Mouse (Mus musculus): Measurements from ENCODE around the gene Prc1. TPM values are rescaled to one million over a fixed set of nuclear protein-coding genes. Genes with fewer than 3 reads are reported as not detected.

The Prc1 gene
- polyA plus RNA-seq, 2 experiments, result 76.5 to 131 TPM

DNA sequence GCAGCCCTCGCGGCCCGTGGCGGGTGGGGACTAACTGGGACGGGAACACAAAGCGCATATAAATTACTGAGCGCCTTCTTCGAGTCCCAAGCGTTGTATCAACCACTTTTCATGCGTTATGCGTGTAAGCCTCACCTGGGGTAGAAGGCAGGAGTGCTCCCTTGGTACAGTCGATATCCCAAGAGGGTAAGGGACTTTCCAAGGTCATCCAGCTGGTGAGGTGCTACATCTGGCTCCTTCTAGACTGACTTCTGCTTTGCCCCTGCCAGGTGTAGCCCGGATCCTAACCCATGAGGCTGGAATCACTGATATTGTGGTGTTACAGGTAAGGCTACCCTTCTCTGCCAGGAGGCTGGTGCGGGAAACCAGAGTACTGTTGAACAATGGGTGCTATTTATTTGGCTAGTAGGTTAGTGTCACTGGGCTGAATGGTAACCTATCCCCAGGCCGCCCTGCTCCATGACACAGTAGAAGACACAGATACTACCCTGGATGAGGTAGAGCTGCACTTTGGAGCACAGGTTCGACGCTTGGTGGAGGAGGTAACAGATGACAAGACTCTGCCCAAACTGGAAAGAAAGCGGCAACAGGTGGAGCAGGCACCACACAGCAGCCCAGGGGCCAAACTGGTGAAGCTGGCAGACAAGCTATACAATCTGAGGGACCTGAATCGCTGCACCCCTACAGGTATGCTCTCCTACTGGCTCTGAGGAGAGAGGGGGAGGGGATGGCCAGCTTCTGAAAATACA is 49.2 kb downstream of the Prc1 start:
- WGBS (ENCODE audit: insufficient replicate concordance), result 24% methylated on average over 19 of the region's 19 CpGs
- Histone ChIP-seq H3K4me1 (replicated peaks; ENCODE audit: control insufficient read depth in 2 of 2, insufficient read depth in 2 of 2, low read length in 1 of 2) (peaks cover 6 to 39% of the 10 kb centered on the region in 2 experiments; a peak in 3 of 4 replicates), H3K9ac (replicated peaks) (peak overlapping the region; percentile 83), H3K36me3 (replicated peaks; ENCODE audit: control insufficient read depth, insufficient read depth, low read depth) (no peaks in the 10 kb centered on the region), H3K9me3 (ENCODE audit: control insufficient read depth, low read length) (no peaks in the 10 kb centered on the region), H3K4me3 (ENCODE audit: insufficient read depth in 1 of 2, low read depth in 2 of 2, low read length in 2 of 2) (peak overlapping the region; percentile 62 to 69), H3K27ac (no peak overlapping the region; the same call in 1 of the 2 replicates), H3K27me3 (ENCODE audit: control insufficient read depth, insufficient read depth, low read length) (no peaks in the 10 kb centered on the region), H3K4me2 (ENCODE audit: low read depth) (peak overlapping the region; percentile 83)
- ATAC-seq (ENCODE audit: insufficient read depth) (no peak), DNase-seq (ENCODE audit: low read depth in 3 of 3, low spot score in 3 of 3) (no peak)
- no peak for TF ChIP-seq CTCF (IDR thresholded peaks at IDR 0.05; ENCODE audit: low read depth)
- TF ChIP-seq EP300 (IDR thresholded peaks at IDR 0.05; ENCODE audit: low read depth), result no peak

GRCm38 (mm10) chr7:80346173-80346572 is 51.9 kb downstream of the Prc1 start:
- H3K4me1 ChIP-seq (replicated peaks; ENCODE audit: control insufficient read depth in 2 of 2, insufficient read depth in 2 of 2, low read length in 1 of 2), result peaks cover 4 to 28% of the 10 kb centered on the region in 2 experiments; a peak in 3 of 4 replicates
- TF ChIP-seq CTCF (IDR thresholded peaks at IDR 0.05; ENCODE audit: low read depth), result no peak
- WGBS (ENCODE audit: insufficient replicate concordance), result 78% methylated on average over 9 of the region's 9 CpGs
- H3K9me3 ChIP-seq (ENCODE audit: control insufficient read depth, low read length), result no peaks in the 10 kb centered on the region
- no peak overlapping the region for H3K4me2 ChIP-seq (ENCODE audit: low read depth)
- H3K36me3 ChIP-seq (replicated peaks; ENCODE audit: control insufficient read depth, insufficient read depth, low read depth), result no peaks in the 10 kb centered on the region
- no peak for DNase-seq (ENCODE audit: low read depth in 3 of 3, low spot score in 3 of 3)
- H3K27ac ChIP-seq, result no peak overlapping the region
- H3K9ac ChIP-seq (replicated peaks), result no peak overlapping the region
- no peaks in the 10 kb centered on the region for H3K27me3 ChIP-seq (ENCODE audit: control insufficient read depth, insufficient read depth, low read length)
- no peak for ATAC-seq (ENCODE audit: insufficient read depth)
- no peak overlapping the region for H3K4me3 ChIP-seq (ENCODE audit: insufficient read depth in 1 of 2, low read depth in 2 of 2, low read length in 2 of 2)

DNA sequence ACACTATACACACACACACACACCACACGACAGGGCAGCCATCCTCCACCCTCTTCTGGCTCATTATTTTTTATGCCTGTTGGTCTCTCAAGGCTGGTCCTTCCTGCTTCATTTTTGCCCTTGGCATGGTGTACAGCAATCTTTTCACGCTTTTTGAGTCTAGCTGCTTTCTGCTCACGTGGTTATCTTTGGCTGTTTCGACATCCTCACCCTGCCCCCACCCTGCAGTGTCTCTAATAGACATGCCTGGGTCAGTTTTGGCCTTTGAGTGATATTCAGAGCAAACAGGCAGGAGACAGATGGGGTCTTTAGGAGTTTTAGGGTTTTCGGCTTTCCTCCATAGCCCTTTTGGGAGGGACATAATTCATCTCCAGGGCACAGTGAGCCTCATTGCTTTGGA is 52.6 kb downstream of the Prc1 start:
- Histone ChIP-seq H3K36me3 (replicated peaks; ENCODE audit: control insufficient read depth, insufficient read depth, low read depth) (no peaks in the 10 kb centered on the region), H3K4me3 (ENCODE audit: insufficient read depth in 1 of 2, low read depth in 2 of 2, low read length in 2 of 2) (no peak overlapping the region), H3K4me2 (ENCODE audit: low read depth) (no peak overlapping the region), H3K4me1 (replicated peaks; ENCODE audit: control insufficient read depth in 2 of 2, insufficient read depth in 2 of 2, low read length in 1 of 2) (peaks cover 4 to 27% of the 10 kb centered on the region in 2 experiments; a peak in 3 of 4 replicates), H3K27ac (no peak overlapping the region), H3K27me3 (ENCODE audit: control insufficient read depth, insufficient read depth, low read length) (no peaks in the 10 kb centered on the region), H3K9ac (replicated peaks) (no peak overlapping the region), H3K9me3 (ENCODE audit: control insufficient read depth, low read length) (no peaks in the 10 kb centered on the region)
- 45% methylated on average over 5 of the region's 5 CpGs for WGBS (ENCODE audit: insufficient replicate concordance)
- ATAC-seq (ENCODE audit: insufficient read depth) (no peak), DNase-seq (ENCODE audit: low read depth in 3 of 3, low spot score in 3 of 3) (no peak)
- TF ChIP-seq CTCF (IDR thresholded peaks at IDR 0.05; ENCODE audit: low read depth), result no peak
- no peak for TF ChIP-seq EP300 (IDR thresholded peaks at IDR 0.05; ENCODE audit: low read depth)

- H3K4me2 ChIP-seq (ENCODE audit: low read depth), result no peak overlapping the region
- no peak overlapping the region for H3K4me3 ChIP-seq (ENCODE audit: insufficient read depth in 1 of 2, low read depth in 2 of 2, low read length in 2 of 2)
- 63% methylated on average over 13 of the region's 13 CpGs for WGBS (ENCODE audit: insufficient replicate concordance)
- ATAC-seq (ENCODE audit: insufficient read depth), result no peak
- no peak for DNase-seq (ENCODE audit: low read depth in 3 of 3, low spot score in 3 of 3)
- H3K27ac ChIP-seq, result no peak overlapping the region
- H3K4me1 ChIP-seq (replicated peaks; ENCODE audit: control insufficient read depth in 2 of 2, insufficient read depth in 2 of 2, low read length in 1 of 2), result peaks cover 4 to 18% of the 10 kb centered on the region in 2 experiments; a peak in 3 of 4 replicates
- no peaks in the 10 kb centered on the region for H3K36me3 ChIP-seq (replicated peaks; ENCODE audit: control insufficient read depth, insufficient read depth, low read depth)
- H3K27me3 ChIP-seq (ENCODE audit: control insufficient read depth, insufficient read depth, low read length), result no peaks in the 10 kb centered on the region
- H3K9me3 ChIP-seq (ENCODE audit: control insufficient read depth, low read length), result no peaks in the 10 kb centered on the region
- H3K9ac ChIP-seq (replicated peaks), result no peak overlapping the region
- TF ChIP-seq EP300 (IDR thresholded peaks at IDR 0.05; ENCODE audit: low read depth), result no peak
- TF ChIP-seq CTCF (IDR thresholded peaks at IDR 0.05; ENCODE audit: low read depth), result no peak
Observed at GRCm38 (mm10) chr7:80347670-80348586, 53.7 kb downstream of the Prc1 start.

DNA sequence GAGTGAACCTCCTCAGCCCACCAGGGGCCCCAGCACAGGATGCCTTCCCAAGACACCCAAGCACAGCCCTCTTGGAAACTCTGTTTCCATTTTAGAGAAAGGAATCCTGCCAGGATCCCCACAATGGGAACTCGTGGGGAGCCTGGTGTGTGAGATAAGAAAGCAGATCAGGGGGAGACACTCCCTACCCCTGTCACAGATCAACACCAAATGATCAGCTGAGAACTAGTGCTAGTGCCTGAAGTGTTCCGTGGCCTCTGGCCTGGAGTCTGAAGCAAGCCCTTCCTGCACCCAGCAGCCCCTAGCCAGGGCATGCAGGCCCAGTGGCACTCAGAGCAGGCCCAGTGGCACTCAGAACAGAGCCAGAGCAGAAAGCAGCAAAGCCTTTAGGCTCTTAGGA is 56.6 kb downstream of the Prc1 start:
- H3K4me1 ChIP-seq (replicated peaks; ENCODE audit: control insufficient read depth in 2 of 2, insufficient read depth in 2 of 2, low read length in 1 of 2), result peaks cover 4 to 13% of the 10 kb centered on the region in 2 experiments; a peak in 3 of 4 replicates
- no peaks in the 10 kb centered on the region for H3K36me3 ChIP-seq (replicated peaks; ENCODE audit: control insufficient read depth, insufficient read depth, low read depth)
- no peaks in the 10 kb centered on the region for H3K27me3 ChIP-seq (ENCODE audit: control insufficient read depth, insufficient read depth, low read length)
- H3K27ac ChIP-seq, result no peak overlapping the region
- TF ChIP-seq CTCF (IDR thresholded peaks at IDR 0.05; ENCODE audit: low read depth), result no peak
- TF ChIP-seq EP300 (IDR thresholded peaks at IDR 0.05; ENCODE audit: low read depth), result no peak; the same call in 1 of the 2 replicates
- WGBS (ENCODE audit: insufficient replicate concordance), result 12% methylated on average over 2 of the region's 2 CpGs
- H3K4me2 ChIP-seq (ENCODE audit: low read depth), result no peak overlapping the region
- ATAC-seq (ENCODE audit: insufficient read depth) (peak; percentile 43; the same call in 1 of the 2 replicates), DNase-seq (ENCODE audit: low read depth in 3 of 3, low spot score in 3 of 3) (no peak)
- no peak overlapping the region; the same call in 1 of the 2 replicates for H3K9ac ChIP-seq (replicated peaks)
- H3K9me3 ChIP-seq (ENCODE audit: control insufficient read depth, low read length), result no peaks in the 10 kb centered on the region
- no peak overlapping the region for H3K4me3 ChIP-seq (ENCODE audit: insufficient read depth in 1 of 2, low read depth in 2 of 2, low read length in 2 of 2)

Data from liver, embryonic 14.5 days (tissue).